Mouse (Mus musculus) lung, postnatal 4 days (tissue): ENCODE data around the gene Olfr983.

Experiments
- DNase-seq, 2 experiments: peaks; one replicate each; pipeline ENCODE4 v3.0.0; 2021

Gene Olfr983

DNA sequence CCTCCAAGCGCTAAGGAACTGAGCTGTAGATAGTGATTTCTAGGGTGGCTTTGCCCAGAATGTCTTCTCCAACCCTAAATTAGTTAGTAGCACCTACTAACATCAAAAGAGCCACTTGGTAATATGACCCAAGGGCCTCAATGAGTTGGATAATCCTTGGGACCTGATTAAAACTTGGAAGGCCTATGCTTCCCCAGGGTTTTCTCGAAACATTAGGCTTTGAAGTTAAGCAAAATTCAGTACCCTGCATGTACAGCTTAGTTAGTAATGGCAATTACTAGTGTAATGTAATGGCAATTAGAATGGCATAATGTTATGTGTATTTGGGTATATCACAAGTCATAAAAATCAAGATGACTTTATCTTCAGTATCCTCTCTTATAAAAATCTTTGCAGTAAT, at the start of gene Olfr983:
Olfr983 (minus strand) TSS at position 101 of the 400 bp plus-strand sequence.
- no peak for DNase-seq

DNA sequence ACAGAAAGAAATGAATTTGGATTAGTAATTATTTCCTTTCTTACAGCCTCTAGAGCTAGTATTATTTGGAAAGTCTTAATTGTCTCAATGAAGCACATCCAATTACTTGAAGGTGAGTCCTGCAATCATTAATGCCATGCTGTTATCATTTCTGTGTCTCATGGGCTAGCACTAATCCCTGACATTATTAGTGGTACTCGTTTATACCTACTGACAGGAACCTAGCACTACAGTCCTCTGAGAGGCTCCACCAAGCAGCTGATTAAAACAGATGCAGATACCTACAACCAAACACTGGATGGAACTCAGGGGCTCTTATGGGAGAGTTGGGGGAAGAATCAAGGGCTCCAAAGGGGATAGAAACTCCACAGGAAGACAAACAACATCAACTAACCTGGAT, 48.1 kb upstream of the Olfr983 start:
- no peak for DNase-seq

DNA sequence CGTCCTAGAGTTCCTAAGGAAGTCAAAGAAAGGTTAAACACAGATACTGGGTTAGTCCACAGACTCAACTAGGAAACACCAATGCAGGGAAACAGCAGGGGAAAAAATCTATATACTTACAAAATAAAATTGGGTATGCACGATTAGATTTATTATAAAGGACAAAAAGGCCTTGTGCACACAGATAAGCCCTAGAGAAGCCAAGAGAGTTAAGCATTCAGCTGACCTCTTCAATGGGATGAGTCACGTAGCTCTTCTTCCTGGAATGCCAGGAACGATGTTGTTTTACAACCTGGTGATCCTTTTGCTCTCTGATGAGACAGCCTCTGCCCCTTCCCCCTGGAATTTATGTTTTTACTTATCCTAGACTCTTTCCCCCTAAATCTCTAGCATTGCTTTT, 46.1 kb upstream of the Olfr983 start:
- DNase-seq = no peak

DNA sequence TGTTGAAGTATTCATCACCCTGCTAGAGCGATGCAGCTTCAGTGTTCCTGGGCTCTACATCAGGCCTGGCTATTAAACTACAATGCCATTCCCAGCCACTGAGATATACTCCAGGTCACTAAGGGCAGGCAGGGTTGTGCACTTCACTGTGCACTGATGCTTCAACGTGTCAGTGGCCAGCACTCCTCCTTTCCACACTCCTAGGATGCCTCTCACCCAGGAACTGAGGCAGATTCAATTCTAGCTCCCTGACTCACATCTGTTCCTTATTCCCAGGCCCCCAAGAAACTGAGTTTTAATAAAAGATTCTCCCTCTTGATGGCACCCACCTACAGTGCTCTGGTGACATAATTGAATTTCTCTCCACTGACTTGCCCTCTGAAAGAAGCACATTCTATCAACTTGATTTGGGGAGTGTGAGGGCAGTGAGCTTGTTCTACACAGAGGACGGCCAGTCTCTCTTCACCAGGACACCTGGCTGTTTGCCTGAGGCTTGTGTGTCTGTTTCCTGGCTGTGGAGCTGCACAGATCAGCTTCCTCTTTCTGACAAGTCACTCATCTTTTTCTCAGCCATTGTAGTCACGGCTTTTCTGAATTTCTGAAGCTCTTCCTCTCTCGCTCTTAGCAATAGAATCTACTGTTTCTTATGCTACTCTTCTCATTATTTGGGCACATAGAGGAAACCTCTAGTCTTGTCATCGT, 43.7 kb upstream of the Olfr983 start:
- DNase-seq = no peak

DNA sequence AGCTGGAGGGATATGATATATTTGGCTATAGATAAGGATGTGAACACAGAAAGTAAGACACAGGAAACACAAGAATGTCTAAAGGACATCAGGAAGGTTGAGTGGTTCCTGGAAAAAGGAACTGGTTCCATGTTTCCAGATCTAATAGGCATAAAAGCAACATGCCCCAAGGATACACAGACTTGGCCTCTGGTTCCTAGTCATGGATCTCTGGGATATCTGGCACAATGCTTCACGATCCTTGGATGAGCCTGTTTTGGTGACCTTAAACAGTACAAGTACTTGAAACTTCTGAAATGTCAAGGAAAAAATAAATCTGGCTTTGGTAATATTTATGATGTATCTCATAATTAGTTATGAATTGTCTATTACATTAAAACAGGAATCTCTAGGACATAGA, 37.2 kb upstream of the Olfr983 start:
- no peak for DNase-seq

DNA sequence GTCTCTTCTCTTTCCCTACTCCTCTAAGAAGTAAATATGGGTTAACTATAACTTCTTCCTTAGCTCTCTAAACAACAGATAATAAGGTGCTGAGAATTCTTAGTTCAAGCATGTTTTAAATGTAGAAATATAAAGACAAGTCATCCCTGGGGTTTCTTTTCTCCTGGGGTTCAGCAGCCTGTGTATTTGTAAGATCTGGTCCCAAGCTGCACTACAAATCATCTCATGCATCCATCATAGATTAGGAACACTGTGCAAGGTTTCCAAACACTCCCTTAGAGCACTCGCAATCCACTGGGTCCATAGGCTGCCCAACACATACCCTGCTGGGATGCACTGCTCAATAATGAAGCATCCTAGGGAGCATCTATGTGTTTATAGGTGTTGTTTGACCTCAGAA, 36.7 kb upstream of the Olfr983 start, which contains the start of gene Olfr985:
Olfr985 (minus strand) TSS at position 101 of the 400 bp plus-strand sequence.
- DNase-seq = no peak

DNA sequence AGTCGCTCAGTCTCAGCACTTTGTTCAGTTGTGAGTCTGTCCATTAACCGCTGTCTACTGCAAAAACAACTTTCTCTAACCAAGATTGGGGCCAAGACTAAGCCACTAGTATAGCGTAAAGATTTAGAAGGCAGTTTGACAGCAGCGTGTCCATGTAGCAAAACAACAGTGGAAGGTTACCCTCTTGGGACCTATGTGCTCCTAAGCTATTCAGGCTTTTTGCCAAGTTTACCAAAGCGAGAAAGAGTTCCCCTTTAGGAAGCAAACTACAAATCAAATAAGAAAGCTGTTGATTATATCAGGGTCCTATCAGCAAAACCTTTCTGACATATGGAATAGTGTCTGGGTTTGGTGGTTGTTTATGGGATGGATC, 23.9 kb upstream of the Olfr983 start:
- DNase-seq = no peak

DNA sequence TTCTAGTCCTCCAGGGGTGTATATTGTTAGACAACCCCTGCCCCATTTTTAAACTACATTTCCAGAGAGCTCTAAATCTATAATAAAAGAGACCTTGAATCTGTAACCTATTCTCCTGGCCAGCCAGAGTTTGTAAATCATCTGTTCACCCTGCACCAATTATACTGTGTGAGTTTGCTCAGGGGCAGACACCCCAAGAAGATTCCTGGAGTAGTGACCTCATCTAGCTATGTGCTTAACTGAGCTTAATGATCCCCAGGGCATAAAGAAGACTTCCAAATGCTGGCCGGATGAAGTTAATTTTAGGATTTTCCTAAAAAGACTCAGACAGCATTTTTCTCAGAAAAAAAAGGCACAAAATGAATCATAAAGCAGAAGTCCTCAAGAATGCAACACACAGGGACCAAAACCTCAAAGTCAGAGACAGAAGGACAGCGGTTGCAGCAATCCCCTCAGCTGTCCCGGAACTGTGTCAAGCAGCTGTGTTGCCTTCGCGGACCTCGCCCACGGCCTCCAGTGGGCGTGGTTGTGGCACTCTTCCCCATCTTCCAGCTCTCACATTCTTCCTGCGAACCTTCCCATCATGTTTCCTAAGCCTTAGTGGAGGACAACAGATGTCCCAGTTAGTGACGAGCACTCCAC, 23.4 kb upstream of the Olfr983 start:
- peak; percentile 60 to 84 for DNase-seq

DNA sequence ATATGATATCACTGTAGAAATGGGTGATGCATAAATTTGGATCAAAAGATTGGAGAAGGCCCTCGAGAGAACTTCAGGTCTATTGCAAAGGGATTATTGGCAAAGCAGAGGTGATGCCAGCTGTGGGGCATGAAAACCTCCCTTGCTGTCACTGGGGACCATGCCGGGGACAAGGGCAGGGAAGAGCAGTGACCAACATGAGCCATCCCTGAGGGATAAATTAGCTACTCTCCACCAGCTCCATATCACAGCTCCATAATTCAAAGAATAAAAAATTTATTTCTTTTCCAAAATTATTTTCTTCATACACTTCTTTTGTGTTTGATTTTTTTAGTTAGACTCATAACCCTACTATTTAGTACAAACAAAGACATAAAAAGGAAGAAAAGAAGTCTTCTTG, 20.7 kb upstream of the Olfr983 start, which contains the start of gene Olfr984:
Olfr984 (minus strand) TSS at position 101 of the 400 bp plus-strand sequence.
- no peak for DNase-seq

DNA sequence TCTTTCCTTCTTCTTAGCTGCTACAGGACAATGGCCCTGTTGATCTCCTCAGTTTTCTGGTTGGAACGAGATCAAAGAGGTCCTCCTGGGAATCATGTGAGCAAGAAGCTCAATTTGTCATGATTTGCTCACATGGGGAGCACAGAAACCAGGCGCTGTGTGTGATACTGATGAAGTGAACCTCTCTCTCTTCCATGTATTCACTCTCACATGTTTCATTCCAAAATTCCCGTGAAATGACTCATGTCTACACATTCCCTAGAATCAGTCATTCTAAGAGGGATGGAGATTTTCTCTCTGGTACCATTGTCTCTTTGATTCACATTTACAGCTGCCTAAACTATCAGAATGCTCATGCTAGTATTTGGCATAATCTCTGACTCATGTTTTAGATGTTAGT, 1.4 kb upstream of the Olfr983 start:
- no peak for DNase-seq

DNA sequence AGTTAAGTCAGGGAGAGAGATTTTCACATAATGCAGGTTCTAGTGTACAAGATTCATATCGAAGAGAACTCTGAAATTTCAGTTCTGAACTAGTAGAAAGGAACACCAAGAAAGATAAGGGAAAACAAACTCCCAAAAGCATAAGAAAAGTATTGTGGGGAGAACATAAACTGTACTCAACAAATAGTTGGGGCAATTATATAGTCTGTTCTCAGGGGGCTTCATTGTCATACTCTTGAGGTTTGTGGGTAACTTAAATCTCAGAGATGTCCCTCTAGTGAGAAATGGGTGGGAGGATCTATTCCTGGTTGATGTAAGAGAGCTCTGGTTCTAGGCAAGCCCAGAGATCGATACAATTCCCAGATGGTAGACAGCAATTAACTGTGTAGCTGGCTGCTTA, 19.9 kb downstream of the Olfr983 start, which contains the start of gene Olfr982:
Olfr982 (plus strand) TSS at position 301 of the 400 bp plus-strand sequence.
- DNase-seq = no peak

DNA sequence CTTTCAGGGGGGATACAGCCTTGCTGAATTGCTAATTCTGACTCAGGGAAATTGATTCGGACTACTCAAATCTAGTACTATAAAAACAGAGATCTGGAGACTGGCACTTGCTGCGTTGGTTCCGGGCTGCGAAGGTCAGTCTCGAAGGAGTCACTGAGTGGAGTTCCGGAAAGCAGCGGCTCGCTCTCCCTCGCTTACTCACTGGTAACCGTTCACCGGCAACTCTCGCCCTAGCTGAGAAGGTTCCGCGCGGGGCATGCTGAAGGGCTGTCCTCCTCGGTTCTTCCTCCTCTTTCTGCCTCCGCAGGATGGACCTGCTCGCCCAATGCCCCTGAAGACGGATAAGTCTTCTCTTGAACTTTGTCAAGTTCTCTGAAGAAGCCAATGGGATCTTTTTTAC, 43.3 kb downstream of the Olfr983 start:
- DNase-seq = no peak
